Mouse (Mus musculus): ENCODE measurements around the gene Endod1. TPM values are rescaled to one million over a fixed set of nuclear protein-coding genes. Genes with fewer than 3 reads are reported as not detected.

Endod1 gene
- polyA plus RNA-seq (2014; fragmentation: Illumina TruSeq; extraction: RNeasy Lipid Tissue Mini Kit (QIAGEN cat#74804); ENCODE audit: low read depth, low replicate concordance) = 181 TPM

DNA sequence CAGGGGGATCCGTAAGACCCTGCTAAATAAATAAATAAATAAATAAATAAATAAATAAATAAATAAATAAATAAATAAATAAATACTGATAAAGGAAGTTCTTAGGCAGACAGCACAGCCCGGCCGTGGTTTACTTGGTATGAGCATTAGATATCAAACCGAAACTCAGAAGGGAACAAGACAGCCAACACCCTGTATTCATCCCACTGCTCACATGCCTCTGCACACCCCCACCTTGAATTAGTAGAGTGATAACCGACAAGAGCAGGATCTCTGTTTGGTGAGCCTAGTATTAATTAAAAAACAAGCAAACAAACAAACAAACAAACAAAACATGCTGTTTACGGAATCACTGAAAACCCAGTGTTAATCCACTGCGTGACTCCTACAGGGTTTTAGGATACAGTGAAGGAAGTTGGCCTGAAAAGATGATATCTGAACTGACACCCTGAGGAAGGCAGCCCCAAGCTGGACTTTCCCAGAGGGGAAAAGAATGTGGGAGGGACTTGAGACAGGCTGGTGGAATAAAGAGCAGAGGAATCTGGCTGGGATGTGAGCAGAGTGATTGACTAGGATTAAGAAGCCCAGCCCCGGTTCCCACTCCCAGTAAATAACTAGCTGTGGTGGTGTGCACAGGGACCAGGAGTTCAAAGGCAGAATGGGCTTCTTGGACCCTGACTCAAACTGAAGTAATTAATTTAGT lies at the start of gene Endod1:
Endod1 (minus strand) TSS at position 155 of the 703 bp plus-strand sequence.

Other genes with a start within 250 kb of the Endod1 start
- 27.9 TPM for gene Sesn3, start 106.4 kb downstream of the Endod1 start, polyA plus RNA-seq (2014; fragmentation: Illumina TruSeq; extraction: RNeasy Lipid Tissue Mini Kit (QIAGEN cat#74804); ENCODE audit: low read depth, low replicate concordance)
- not detected for gene Kdm4d, start 119.0 kb upstream of the Endod1 start, polyA plus RNA-seq (2014; fragmentation: Illumina TruSeq; extraction: RNeasy Lipid Tissue Mini Kit (QIAGEN cat#74804); ENCODE audit: low read depth, low replicate concordance)
- 239 TPM for gene Cwc15, start 119.1 kb upstream of the Endod1 start, polyA plus RNA-seq (2014; fragmentation: Illumina TruSeq; extraction: RNeasy Lipid Tissue Mini Kit (QIAGEN cat#74804); ENCODE audit: low read depth, low replicate concordance)

Measured in sigmoid colon, adult 10 weeks (tissue).